Mouse (Mus musculus) spleen, postnatal 36 days (tissue): ENCODE data around the gene Ctla4.

Experiments used
- DNase-seq, 2 experiments: peaks; one replicate each; pipeline ENCODE4 v3.0.0; 2022; ENCODE audit warnings: low spot score in 2 of 2, mixed read lengths in 1 of 2

Ctla4 gene

DNA sequence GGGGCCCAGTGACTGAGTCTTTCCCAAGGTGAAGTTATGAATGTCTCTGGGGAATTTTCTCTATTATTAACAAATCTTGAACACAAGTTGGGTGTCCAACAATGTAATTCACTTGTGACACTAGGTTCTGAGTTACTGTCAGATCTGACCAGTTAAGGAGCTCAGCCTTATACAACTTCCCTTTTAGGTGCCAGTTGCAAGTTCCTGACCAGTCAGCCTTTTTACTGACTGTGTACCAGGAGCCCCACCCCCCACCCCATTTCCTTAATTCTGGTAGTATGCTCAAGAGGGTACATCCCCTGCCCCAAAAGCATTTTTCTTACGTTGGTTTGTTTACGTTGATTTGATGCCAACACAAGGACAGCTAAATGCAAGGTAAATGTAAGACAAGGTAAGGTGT lies 21.6 kb upstream of the Ctla4 start:
- no peak for DNase-seq

GRCm38 (mm10) chr1:60866043-60866442 lies 20.8 kb upstream of the Ctla4 start:
- DNase-seq = no peak

GRCm38 (mm10) chr1:60868333-60869277 lies 18.2 kb upstream of the Ctla4 start:
- DNase-seq = peak; percentile 48 to 50

DNA sequence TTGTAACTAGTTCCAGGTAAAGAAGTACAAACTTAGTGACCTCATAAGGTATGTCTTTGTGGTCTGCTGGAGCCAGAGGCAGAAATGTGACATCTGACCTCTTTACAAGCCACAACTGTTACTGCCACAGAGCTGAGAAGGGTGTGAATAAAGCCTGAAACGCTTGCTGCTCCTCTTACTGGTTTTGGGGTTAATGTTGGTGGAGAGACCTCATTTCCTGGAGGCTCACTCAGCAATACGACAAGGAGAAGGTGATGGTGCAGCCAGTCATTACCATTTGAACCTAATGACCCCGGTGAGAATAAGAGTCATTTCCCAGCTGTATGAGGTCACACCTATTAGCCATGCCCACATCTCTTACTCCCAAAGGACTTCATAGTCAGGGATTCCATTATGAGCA lies 11.5 kb upstream of the Ctla4 start:
- no peak for DNase-seq

- DNase-seq = no peak
Measured at GRCm38 (mm10) chr1:60880116-60880867, 6.5 kb upstream of the Ctla4 start.

DNA sequence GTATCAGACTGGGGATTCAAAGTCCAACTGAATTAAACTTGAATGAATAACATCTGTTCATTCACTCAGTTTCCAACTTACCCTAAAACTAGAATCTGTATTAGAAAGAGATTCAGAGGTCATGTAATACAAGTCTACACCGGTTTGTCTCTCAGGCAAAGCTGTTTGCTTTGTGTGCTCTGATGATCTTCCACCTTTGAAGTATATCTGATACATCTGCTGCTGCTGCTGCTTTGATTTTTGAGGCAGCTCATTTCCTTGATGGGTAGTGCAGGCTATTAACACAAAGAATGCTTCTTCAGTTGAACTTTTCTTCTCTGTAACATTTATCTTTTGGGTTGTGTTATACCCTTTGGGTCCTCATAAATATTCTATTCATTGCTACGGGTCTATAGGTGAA lies 4.0 kb upstream of the Ctla4 start:
- no peak for DNase-seq

- DNase-seq = no peak
Measured at GRCm38 (mm10) chr1:60883279-60883678, 3.5 kb upstream of the Ctla4 start.

GRCm38 (mm10) chr1:60884611-60885010 lies 2.2 kb upstream of the Ctla4 start:
- no peak for DNase-seq

DNA sequence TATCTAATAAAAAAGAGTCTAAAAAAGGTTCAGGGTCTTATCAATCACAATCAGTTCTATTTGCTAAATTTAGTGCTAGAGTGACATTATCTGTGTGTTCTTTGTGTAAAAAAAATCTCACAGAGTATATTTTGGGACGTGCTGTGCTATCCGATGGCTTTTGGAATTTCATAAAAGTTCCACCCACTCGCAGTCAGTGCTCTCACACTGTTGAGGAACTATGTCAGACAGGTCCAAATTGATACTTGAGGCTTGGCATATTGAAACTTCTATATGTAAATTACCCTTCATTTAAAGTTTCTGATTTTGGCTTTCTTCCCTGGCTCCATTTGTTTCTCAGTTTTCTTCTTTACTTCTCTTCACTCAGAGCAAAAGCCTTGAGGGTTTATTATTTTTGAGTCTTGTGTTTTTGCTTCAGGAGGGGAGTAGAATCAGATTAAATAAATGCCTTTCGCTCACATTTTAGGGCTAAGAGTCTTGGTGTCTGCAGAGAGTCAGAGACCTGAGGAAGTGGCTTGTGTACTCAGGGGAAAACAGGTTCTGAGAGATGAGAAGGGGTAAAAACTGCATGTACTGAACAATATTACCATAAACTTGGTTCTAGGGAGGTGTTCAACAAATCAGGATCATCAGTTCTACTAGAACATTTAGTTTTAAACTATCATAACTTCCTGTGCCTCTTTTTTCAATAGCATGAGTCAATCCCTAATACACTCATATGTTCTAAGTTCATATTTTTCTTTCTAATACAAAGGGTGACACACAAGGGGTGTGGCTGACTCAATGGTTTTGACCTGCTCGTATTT lies 11.5 kb downstream of the Ctla4 start:
- no peak for DNase-seq

- no peak for DNase-seq
Measured at GRCm38 (mm10) chr1:60898933-60899210, 12.1 kb downstream of the Ctla4 start.

GRCm38 (mm10) chr1:60899244-60899643 lies 12.4 kb downstream of the Ctla4 start:
- DNase-seq = no peak

DNA sequence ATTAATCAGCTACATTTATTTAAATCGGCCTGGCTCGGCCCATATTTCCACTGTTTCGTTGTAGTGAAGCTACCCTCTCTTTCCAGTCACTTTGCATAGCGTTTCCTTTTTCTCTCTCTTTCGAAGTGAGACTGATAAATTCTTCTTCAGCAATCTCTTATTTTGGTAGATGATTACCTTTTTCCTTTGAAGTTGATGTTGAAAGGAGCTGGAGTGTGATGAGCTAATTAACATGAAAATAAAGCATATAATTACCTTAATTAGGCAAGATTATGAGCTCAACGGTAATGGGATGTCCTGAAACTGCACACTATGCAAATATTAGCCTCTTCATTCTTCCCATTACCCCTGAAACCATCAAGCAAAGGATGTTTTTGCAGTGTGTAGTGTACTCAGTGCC lies 15.7 kb downstream of the Ctla4 start:
- DNase-seq = no peak

- no peak for DNase-seq
Measured at GRCm38 (mm10) chr1:60903126-60903525, 16.3 kb downstream of the Ctla4 start.

DNA sequence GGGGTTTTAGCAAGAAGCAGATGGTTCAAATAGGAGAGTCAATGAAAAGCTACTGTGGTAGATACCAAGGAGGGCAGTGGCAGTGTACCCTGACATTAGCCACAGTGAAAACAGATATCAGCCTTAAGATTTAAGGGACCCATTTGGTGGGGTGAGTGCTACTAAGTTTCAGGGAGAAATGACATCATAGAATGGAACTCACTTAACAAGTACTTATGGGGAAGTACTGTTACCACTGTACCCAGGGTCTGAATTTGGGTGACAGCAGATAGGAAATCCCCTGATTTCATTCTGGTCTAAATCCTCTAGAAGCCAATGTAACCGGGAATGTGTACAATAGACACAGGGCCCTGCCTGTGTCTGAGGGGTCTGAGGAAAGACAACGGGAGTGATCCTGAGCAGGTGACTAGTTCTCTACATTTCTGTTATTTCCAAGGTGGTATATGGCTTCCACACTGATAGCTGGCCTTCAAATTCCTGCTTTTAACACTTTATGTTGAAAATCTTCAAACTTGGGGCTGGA lies 17.7 kb downstream of the Ctla4 start:
- no peak for DNase-seq

DNA sequence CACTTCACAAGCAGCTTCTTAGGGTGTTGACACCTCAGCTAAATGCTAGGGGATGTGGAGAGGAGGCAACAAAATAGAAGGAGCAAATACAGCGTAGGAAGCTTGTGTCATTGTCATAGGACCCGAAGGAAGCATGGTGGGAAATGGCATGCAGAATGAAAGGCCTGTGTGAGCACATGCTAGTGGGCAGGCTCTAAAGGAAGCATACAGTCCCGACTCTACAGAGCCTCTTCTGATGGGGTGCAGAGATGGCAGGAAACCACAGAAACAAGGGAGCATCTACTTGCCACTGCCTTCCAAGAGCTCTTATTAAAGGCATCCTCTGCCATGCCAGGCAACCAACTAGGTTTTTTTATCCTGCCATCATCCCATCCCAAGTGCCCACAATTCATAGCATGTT lies 20.7 kb downstream of the Ctla4 start:
- no peak for DNase-seq

- DNase-seq = no peak
Measured at GRCm38 (mm10) chr1:60908751-60909161, 22.0 kb downstream of the Ctla4 start.

DNA sequence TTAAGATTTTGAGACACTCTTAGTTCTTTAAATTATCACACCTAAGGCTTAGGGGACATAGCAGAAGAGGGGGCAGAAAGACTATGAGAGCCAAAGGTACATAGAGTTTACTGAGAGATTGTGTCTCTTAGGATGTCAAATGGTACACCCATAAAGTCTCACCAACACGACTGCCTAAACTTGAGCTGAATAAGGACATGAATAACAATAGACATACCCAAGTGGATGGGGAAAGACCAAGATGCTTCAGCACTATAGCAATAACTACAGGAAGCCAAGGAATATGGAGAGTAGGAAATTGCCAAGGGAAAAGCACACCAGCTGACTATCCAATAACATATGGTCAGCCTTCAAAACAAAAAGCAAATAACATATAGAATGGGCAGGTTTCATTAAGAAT lies 22.9 kb downstream of the Ctla4 start:
- no peak for DNase-seq

DNA sequence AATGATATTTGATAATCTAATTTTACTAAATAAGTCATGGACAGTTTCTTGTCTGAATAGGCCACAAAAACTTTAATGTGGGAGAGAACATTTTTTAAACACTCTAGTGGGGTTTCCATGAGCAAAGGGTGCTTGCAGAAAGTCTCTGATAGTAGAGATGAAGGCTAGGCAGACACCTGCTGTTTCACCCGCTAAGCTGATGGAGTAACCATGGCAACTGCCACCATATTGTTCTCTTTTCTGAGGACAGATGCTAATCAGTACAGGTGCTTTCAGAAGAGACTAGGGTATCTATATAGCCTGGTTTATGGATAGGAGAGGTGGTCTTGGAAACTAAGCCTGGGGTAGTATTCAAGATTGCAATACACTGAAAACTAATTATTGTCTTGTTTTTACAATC lies 24.0 kb downstream of the Ctla4 start:
- DNase-seq = no peak

DNA sequence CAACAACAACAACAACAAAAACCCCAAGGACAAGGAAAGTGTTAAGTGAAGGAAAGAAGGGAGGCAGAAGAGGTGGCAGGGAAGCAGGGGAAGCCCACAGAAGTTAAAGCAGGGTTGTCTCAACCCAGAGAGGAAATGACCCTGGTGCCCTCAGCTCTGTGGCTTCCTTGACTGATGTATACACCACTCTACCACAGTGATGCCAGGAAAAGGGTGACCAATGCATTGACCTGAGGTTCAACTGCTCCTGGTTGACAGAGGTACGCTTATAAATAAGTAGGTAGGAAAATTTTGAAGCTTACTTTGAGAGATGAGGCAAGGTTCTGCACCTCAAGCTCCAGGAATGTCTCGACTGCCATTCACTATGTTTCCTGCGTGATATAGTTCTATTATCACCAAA lies 24.8 kb downstream of the Ctla4 start:
- DNase-seq = no peak

DNA sequence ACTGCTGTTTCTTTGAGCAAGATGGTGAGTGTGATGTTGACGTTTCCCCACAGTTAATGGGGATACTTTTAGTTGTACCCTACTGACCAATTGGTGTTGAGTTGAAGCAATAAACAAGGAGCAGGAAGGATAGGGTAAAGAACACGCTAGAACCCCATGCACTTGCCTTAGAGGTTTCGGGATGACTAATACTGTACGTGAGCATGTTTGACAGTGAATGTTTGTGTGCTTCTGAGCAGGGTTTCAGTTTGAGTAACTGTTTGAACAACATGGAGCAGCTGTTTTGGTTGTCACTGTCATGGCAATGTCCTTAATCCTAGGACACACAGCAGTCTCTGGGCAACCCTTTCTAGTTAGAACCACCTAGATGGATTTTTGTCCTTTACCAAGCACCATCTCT lies 26.5 kb downstream of the Ctla4 start:
- DNase-seq = no peak

DNA sequence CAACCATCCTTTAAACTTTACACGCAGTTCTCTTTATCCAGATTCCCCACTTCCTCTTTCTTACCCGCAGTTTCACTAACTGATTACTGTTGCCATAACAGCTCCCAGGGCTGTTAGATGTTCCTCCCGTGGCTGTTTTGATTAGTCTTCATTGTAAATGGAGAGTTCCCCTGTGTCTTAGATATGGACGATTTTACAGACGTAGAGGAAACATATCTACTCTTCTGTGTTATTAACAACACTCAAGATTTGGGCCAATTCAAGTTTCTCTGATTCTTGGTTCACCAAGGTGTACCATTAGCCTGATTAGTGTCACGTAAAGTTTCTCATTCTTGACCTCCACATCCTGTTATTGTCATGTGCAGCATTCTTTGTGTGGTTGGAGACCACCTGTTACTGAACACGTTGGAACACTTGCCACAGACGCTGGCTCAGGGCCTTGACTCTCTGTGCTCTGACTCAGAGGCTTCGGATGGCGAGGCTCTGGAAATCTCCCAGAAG lies 29.5 kb downstream of the Ctla4 start:
- DNase-seq = peak; percentile 11 to 31
